Mouse (Mus musculus) heart, adult 9 months (tissue): ENCODE results near the gene Rab3c.

Experiments used
- DNase-seq, 2 experiments: peaks; one replicate each; pipeline ENCODE4 v3.0.0; 2022; ENCODE audit warnings: low spot score in 2 of 2

The Rab3c gene

DNA sequence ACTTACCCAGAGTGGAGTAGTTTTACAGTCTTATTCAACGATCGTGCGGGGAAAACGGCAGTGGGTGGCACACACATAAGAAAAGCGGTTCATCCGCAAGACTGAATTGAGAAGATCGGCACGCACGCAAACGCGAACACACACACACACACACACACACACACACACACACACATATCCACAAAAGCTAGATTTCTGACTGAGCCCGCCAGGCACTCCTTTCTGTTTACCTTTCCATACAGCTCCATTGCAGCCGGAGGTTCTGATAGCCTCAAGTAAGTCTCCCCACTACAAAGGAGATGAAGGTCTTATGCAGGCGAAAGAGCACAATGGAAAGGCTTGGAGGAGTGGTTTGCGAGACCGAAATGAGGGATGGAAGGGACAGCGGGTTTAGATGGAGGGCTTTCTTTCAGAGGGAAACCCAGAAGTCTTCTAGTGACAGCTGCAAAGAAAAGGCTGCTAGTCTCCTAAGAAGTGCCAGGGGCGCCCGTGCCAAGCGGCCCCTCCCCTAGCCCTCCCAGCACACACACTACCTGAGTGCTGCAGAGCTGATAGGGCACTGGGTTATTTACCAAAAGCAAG is at the start of gene Rab3c:
TSS of gene Rab3c (minus strand) at position 434 of the 582 bp plus-strand sequence.
- DNase-seq = no peak

DNA sequence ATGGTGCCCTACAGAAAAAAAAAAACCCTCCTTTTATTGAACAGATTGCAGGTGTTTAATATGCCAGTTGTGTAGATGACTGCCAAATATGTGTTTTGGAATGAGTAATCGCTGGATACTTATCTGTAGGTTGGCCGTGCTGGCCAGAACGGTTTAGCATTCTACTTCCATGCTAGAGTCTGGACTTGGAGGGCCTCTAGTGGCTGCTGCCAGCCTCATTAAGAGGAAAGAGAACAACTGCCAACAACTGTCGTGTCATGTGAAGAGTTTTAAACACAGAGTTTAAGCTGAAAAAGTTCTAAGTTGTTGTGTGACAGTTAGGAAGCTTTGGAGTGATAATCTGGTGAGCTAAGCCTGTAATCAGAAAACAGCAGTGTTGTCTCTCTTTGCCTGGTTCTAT is 38.0 kb upstream of the Rab3c start:
- DNase-seq = no peak

DNA sequence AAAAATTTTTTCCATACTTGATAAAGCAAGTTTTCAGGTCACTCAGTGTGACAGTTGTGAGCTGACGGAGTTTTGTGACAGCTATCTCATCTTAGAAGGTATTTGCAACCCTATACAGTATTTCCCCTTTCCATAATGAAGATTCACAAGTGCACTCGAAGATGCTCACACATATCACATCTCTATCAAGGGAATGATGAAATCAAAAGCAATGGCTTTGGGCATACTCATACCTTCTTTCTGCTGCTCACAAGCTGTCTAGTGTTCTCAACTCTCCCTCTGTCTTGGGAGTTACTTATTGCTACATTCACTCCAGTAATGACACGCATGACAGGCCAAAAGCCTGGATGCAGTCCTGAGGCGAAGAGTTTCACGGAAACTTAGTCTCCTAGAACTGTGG is 26.4 kb upstream of the Rab3c start:
- DNase-seq = no peak

DNA sequence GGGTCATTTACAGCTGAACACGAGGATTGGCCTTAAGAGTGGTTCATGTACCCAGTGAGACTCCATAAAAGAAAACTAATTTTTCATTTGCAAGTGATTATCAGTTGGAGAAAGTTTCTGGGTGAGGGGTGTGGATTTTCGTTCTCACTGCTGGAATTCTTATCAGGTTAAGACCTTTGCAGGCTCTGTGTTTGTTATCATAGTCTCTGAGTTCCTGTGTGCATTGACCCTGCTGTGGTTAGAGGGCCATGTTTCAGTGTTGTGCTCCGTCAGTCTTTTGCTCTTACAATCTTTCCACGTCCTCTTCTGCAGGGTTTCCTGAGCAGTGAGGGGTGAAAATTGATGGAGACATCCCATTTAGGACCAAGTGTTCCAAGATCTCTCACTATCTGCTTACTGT is 16.3 kb upstream of the Rab3c start:
- no peak for DNase-seq

GRCm38 (mm10) chr13:110288499-110288898 is 7.7 kb upstream of the Rab3c start:
- DNase-seq = no peak

DNA sequence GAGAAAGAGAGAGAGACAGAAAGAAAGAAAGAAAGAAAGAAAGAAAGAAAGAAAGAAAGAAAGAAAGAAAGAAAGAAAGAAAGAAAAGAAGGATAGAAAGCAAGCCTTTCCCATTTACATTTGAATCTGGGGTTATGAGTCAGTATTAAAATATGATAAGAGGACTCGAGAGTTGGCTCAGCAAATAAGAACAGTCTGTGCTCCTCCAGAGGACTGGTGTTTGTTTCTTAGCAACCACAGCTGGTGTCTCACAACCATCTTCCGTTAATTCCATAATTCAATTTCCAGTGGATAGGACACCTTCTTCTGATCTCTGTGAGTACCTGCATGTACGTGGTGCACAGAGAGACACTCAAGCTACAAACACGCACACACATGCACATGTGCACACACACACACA is 3.0 kb upstream of the Rab3c start:
- no peak for DNase-seq

- DNase-seq = peak; percentile 2 to 4
Observed at GRCm38 (mm10) chr13:110280028-110280562, 701 bp downstream of the Rab3c start.

GRCm38 (mm10) chr13:110278976-110279736 is 1.6 kb downstream of the Rab3c start:
- DNase-seq = no peak

DNA sequence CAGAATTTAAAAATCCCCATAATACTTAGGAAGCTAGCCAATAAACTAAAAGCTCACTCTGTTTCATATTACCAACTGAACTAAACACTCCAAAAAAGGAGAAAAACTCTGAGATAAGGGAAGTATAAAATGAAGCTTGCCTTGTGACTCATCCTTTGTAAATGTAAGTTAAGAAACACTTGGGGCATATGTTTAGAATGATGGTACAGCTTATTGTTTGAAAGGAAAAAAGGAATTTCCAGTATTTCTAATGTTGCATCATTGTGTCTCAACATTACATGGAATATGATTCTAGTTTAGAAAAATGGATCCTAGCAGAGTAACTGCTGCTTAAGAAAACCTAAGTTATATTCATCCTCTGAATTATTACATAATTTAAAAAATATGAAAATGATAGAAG is 3.1 kb downstream of the Rab3c start:
- DNase-seq = no peak

DNA sequence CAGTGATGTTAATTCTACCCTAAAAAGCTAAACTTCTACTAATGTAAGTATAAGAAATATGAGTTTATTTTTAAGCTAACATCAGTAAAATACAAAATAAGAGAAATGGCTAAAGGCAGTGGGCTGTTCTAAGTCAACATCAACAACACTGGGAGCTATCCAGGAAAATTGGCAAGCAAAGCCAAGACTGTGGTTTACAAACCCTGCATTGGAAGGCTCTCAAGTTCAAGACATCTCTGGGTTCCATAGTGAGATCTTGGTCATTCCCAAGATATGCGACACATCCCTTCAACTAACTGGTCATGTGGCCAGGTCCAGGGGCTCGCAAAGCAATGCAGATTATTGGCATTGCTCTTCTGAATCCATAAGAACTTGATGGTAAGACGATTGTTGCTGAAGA is 5.3 kb downstream of the Rab3c start:
- DNase-seq = no peak

- DNase-seq = no peak
Observed at GRCm38 (mm10) chr13:110260649-110261048, 20.1 kb downstream of the Rab3c start.

- DNase-seq = no peak
Observed at GRCm38 (mm10) chr13:110251453-110251852, 29.3 kb downstream of the Rab3c start.

- DNase-seq = no peak
Observed at GRCm38 (mm10) chr13:110248481-110248880, 32.3 kb downstream of the Rab3c start.

DNA sequence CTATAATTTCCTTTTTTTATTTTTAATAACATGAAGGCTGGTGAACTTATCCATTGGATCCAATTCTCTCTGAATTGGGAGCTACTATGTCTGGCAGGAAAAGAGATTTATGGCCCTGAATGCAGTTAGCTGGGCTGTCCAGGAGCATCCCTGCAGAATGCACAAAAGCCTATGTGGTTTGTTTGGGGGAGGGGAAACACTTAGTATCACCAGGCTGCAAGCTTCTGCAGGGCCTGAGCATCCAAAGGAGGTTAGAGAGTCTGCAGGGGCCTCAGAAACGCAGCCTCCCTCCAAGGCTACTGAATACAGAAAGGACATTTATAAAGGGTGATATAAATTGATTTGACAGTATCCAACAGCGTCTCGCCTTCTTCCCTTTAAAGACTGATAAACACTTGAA is 41.8 kb downstream of the Rab3c start:
- DNase-seq = no peak

- DNase-seq = peak in 1 of 2 experiments; percentile 14
Observed at GRCm38 (mm10) chr13:110237209-110237935, 43.4 kb downstream of the Rab3c start.

GRCm38 (mm10) chr13:110233364-110233763 is 47.4 kb downstream of the Rab3c start:
- no peak for DNase-seq

GRCm38 (mm10) chr13:110231086-110231688 is 49.6 kb downstream of the Rab3c start:
- DNase-seq = no peak

DNA sequence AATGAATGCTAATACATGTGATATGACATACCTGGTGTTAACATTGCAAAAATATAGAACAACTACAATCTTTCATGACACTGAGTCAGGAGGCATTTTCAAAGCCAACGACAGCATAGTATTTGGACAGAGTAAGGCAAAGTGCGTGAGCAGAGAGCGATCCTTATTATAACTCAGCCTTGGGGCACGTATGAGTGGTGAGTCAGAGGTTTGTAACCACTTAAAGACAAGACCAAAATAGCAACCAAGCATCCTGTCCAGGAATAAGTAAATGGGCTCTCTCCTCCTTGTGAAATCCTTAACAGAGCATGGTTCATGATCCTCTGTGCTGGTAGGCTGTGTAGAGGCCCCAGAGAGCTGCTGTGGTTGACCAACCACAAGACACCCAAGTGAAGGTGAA is 50.8 kb downstream of the Rab3c start:
- DNase-seq = no peak

DNA sequence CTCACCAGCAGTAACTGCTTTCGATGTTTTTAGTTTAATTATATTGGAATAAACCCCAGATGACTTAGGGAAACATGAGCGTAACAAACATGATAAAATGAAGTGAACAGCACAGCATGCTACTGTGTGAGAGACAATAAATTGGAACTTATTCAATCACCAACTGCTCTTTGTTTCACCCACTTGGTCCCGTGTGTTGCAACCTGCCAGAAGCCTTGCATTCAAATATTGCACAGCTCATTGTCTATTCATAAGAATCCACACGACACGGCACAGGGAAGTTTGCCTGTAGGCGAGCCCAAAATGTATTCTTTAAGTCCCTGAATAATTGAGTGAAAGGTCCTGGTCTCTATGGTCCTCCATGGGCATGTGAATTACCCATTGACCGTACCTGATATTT is 61.6 kb downstream of the Rab3c start:
- no peak for DNase-seq

GRCm38 (mm10) chr13:110218497-110218896 is 62.3 kb downstream of the Rab3c start:
- DNase-seq = no peak

- no peak for DNase-seq
Observed at GRCm38 (mm10) chr13:110211526-110212075, 69.2 kb downstream of the Rab3c start.

- no peak for DNase-seq
Observed at GRCm38 (mm10) chr13:110198906-110199305, 81.9 kb downstream of the Rab3c start.
